Mouse (Mus musculus) kidney, embryonic 14.5 days (tissue): ENCODE measurements at regions not wholly inside any gene's neighbourhood (a gene's known extent, or its start where the extent isn't known, plus 50 kb on each side); places are given as distances from the start of the nearest gene placed in this dataset.

Experiments
- ATAC-seq: fragments of 200-750 bp; cut with Nextera tagmentation; 2 replicates; pipeline ENCODE4 v1.8.0; 2017; ENCODE audit warnings: moderate number of reproducible peaks, mild to moderate bottlenecking, moderate TSS enrichment, moderate library complexity; ENCODE audit not compliant: low FRiP score, low TSS enrichment
- H3K27ac ChIP-seq: fragments of 300-500 bp; sonication (generic); 2 replicates; pipeline ENCODE4 v1.5.1; 2014; ENCODE audit warnings: low read depth, mild to moderate bottlenecking, low read length, moderate library complexity, mixed read lengths
- H3K27me3 ChIP-seq: fragments of 300-500 bp; sonication (generic); 2 replicates; pipeline ENCODE4 v1.6.1; 2014; ENCODE audit warnings: mild to moderate bottlenecking, low read length; ENCODE audit not compliant: control insufficient read depth, insufficient read depth
- H3K36me3 ChIP-seq: fragments of 300-500 bp; sonication (generic); 2 replicates; pipeline ENCODE4 v1.6.1; 2014; ENCODE audit warnings: low read length, mixed read lengths; ENCODE audit not compliant: control insufficient read depth, insufficient read depth
- H3K4me1 ChIP-seq: fragments of 300-500 bp; sonication (generic); 2 replicates; pipeline ENCODE4 v1.6.1; 2014; ENCODE audit warnings: low read length, mixed read lengths; ENCODE audit not compliant: control insufficient read depth, insufficient read depth
- H3K4me2 ChIP-seq: fragments of 300-500 bp; sonication (generic); replicated peaks from 2 replicates; pipeline ENCODE4 v1.6.1; 2014; ENCODE audit warnings: low read depth, mild to moderate bottlenecking, low read length
- H3K4me3 ChIP-seq: fragments of 300-500 bp; sonication (generic); 2 replicates; pipeline ENCODE4 v1.5.1; 2014; ENCODE audit warnings: mild to moderate bottlenecking, low read length
- H3K9ac ChIP-seq: fragments of 300-500 bp; sonication (generic); 2 replicates; pipeline ENCODE4 v1.6.1; 2014; ENCODE audit warnings: low read depth, mild to moderate bottlenecking, low read length, moderate library complexity
- H3K9me3 ChIP-seq: fragments of 300-500 bp; sonication (generic); 2 replicates; pipeline ENCODE4 v1.6.1; 2016; ENCODE audit warnings: low read length; ENCODE audit not compliant: control insufficient read depth
- WGBS: fragments of 180-500 bp; shearing (Covaris S2); extraction: QIAGEN DNeasy Blood & Tissue Kit; methylation state at CpG from one replicate; pipeline ENCODE4 v1.1.7; 2014; 5-methylcytosine and 5-hydroxymethylcytosine counted together

- no peaks in the 10 kb centered on the region for H3K9me3 ChIP-seq
- no peak overlapping the region for H3K27ac ChIP-seq
- H3K36me3 ChIP-seq, result no peaks in the 10 kb centered on the region
- H3K4me3 ChIP-seq, result no peak overlapping the region
- no peak overlapping the region for H3K4me2 ChIP-seq
- H3K4me1 ChIP-seq, result no peaks in the 10 kb centered on the region
- WGBS, result 80% methylated on average over 6 of the region's 6 CpGs
- no peak overlapping the region for H3K9ac ChIP-seq
- H3K27me3 ChIP-seq, result no peaks in the 10 kb centered on the region
- ATAC-seq, result no peak
Observed at GRCm38 (mm10) chr2:94590494-94590893, 152.6 kb upstream of the Api5 start.

- Histone ChIP-seq H3K27ac (no peak overlapping the region), H3K9ac (no peak overlapping the region), H3K4me2 (no peak overlapping the region), H3K27me3 (no peaks in the 10 kb centered on the region), H3K4me1 (no peaks in the 10 kb centered on the region), H3K9me3 (no peaks in the 10 kb centered on the region), H3K4me3 (no peak overlapping the region), H3K36me3 (no peaks in the 10 kb centered on the region)
- WGBS, result 59% methylated on average over 1 of the region's 1 CpGs
- ATAC-seq, result no peak
Observed at GRCm38 (mm10) chr2:94587255-94587654, 149.3 kb upstream of the Api5 start.

DNA sequence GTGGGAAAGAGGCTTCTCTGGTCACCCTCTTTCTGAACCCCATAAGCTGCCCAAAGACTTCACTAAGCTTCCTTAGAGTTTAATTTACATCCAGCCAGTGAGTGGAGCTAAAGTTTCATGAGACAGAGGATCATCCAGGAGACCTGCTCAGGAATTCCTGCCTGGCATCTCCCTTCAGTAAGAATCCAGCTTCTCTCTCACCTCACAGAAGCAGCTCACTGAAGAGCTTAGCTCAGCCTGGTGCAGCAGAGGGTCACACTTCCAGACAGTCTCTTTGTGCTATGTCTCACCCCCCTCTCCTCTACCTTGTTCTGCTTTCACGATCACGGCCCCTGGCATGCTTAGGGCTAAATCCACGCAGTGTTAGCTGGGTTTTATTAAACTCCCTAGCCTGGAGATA, 133.7 kb upstream of the Api5 start:
- Histone ChIP-seq H3K27ac (no peak overlapping the region), H3K9me3 (no peaks in the 10 kb centered on the region), H3K4me3 (no peak overlapping the region), H3K9ac (no peak overlapping the region), H3K27me3 (no peaks in the 10 kb centered on the region), H3K36me3 (no peaks in the 10 kb centered on the region), H3K4me1 (no peaks in the 10 kb centered on the region), H3K4me2 (no peak overlapping the region)
- WGBS, result 72% methylated on average over 3 of the region's 3 CpGs
- ATAC-seq, result no peak

DNA sequence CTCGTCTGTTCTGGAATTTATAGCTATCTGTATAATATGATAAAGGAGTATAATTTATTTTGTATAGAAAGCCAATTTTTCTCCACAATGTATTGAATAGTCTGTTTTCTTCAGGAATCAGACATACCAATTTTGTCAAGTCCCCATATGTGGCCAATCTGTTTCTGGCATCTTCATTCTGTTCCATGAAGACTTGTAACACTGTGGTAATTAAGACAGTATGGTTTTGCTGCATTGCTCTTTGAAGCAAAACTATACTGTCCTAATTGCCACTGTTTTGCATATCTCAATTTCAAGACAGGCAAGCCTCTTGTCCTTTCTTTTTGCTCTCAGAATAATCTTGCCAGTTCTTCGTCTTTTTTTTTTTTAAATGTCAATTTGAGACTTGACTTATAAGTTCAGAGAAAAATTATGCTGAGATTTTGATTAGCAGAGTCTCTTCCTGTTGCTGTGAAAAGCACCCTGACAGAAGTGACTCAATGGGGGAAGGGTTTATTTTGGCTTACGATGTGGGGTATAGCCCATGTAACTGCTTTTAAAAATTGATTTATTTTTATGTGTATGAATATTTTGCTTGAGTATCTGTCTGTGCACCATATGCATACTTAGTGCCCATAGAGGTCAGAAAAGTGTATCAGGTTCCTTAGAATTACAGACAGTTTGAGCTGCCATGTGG, 103.4 kb upstream of the Api5 start:
- H3K36me3 ChIP-seq, result no peaks in the 10 kb centered on the region
- H3K4me3 ChIP-seq, result no peak overlapping the region
- H3K4me1 ChIP-seq, result no peaks in the 10 kb centered on the region
- H3K9ac ChIP-seq, result no peak overlapping the region
- WGBS, result 88% methylated on average over 3 of the region's 3 CpGs
- no peaks in the 10 kb centered on the region for H3K27me3 ChIP-seq
- H3K4me2 ChIP-seq, result no peak overlapping the region
- ATAC-seq, result no peak
- H3K9me3 ChIP-seq, result no peaks in the 10 kb centered on the region
- no peak overlapping the region for H3K27ac ChIP-seq

GRCm38 (mm10) chr2:94536631-94537030, 98.7 kb upstream of the Api5 start:
- 78% methylated on average over 4 of the region's 4 CpGs for WGBS
- H3K36me3 ChIP-seq, result no peaks in the 10 kb centered on the region
- H3K4me1 ChIP-seq, result no peaks in the 10 kb centered on the region
- no peak for ATAC-seq
- no peaks in the 10 kb centered on the region for H3K9me3 ChIP-seq
- H3K27ac ChIP-seq, result no peak overlapping the region
- H3K9ac ChIP-seq, result no peak overlapping the region
- H3K4me2 ChIP-seq, result no peak overlapping the region
- H3K27me3 ChIP-seq, result no peaks in the 10 kb centered on the region
- no peak overlapping the region for H3K4me3 ChIP-seq

DNA sequence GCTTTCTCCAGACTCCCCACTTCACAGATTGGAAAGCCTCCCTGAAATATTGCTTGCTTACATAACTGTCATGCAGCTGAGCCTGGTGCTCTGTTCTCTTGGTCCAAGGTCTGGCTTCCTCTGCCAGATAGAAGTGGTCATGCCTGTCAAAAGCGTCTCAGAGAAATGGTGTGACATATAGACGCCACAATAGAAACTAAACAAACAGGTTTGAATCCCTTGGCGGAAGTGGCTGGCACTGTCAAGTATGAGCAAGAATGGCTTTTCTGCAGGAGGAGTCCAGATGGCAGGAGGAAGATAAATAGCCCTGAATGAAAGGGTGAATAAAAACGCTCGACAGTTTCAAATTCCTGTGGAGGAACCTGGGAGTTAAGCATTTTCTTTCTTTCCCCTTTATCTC, 93.2 kb upstream of the Api5 start:
- no peak overlapping the region for H3K27ac ChIP-seq
- WGBS, result 17% methylated on average over 5 of the region's 5 CpGs
- no peak overlapping the region for H3K9ac ChIP-seq
- H3K36me3 ChIP-seq, result no peaks in the 10 kb centered on the region
- H3K4me3 ChIP-seq, result no peak overlapping the region
- no peak overlapping the region for H3K4me2 ChIP-seq
- no peaks in the 10 kb centered on the region for H3K4me1 ChIP-seq
- no peaks in the 10 kb centered on the region for H3K9me3 ChIP-seq
- no peaks in the 10 kb centered on the region for H3K27me3 ChIP-seq
- peak; percentile 24; the same call in 1 of the 2 replicates for ATAC-seq

- 22% methylated on average over 6 of the region's 6 CpGs for WGBS
- no peak overlapping the region for H3K4me2 ChIP-seq
- no peaks in the 10 kb centered on the region for H3K36me3 ChIP-seq
Observed at GRCm38 (mm10) chr2:94524536-94524935, 86.6 kb upstream of the Api5 start.

GRCm38 (mm10) chr2:94516866-94517265, 78.9 kb upstream of the Api5 start:
- Histone ChIP-seq H3K4me2 (no peak overlapping the region), H3K9me3 (no peaks in the 10 kb centered on the region), H3K27me3 (no peaks in the 10 kb centered on the region), H3K9ac (no peak overlapping the region), H3K27ac (no peak overlapping the region), H3K4me3 (no peak overlapping the region), H3K36me3 (no peaks in the 10 kb centered on the region), H3K4me1 (no peaks in the 10 kb centered on the region)
- 94% methylated on average over 1 of the region's 1 CpGs for WGBS
- ATAC-seq, result no peak

More at GRCm38 (mm10) chr2:94524536-94524935, 86.6 kb upstream of the Api5 start:
- no peaks in the 10 kb centered on the region for H3K4me1 ChIP-seq
- no peaks in the 10 kb centered on the region for H3K27me3 ChIP-seq
- H3K9ac ChIP-seq, result no peak overlapping the region
- H3K9me3 ChIP-seq, result no peaks in the 10 kb centered on the region
- no peak for ATAC-seq
- H3K27ac ChIP-seq, result no peak overlapping the region
- H3K4me3 ChIP-seq, result no peak overlapping the region

GRCm38 (mm10) chr2:94512027-94512426, 74.1 kb upstream of the Api5 start:
- H3K36me3 ChIP-seq, result no peaks in the 10 kb centered on the region
- H3K4me3 ChIP-seq, result no peak overlapping the region
- no peaks in the 10 kb centered on the region for H3K27me3 ChIP-seq
- no peak overlapping the region for H3K9ac ChIP-seq
- ATAC-seq, result no peak
- H3K27ac ChIP-seq, result no peak overlapping the region
- no peaks in the 10 kb centered on the region for H3K9me3 ChIP-seq
- no peaks in the 10 kb centered on the region for H3K4me1 ChIP-seq
- WGBS, result 65% methylated on average over 3 of the region's 3 CpGs
- no peak overlapping the region for H3K4me2 ChIP-seq
